Mouse (Mus musculus): ENCODE measurements around the gene Ppih.

Ppih gene

DNA sequence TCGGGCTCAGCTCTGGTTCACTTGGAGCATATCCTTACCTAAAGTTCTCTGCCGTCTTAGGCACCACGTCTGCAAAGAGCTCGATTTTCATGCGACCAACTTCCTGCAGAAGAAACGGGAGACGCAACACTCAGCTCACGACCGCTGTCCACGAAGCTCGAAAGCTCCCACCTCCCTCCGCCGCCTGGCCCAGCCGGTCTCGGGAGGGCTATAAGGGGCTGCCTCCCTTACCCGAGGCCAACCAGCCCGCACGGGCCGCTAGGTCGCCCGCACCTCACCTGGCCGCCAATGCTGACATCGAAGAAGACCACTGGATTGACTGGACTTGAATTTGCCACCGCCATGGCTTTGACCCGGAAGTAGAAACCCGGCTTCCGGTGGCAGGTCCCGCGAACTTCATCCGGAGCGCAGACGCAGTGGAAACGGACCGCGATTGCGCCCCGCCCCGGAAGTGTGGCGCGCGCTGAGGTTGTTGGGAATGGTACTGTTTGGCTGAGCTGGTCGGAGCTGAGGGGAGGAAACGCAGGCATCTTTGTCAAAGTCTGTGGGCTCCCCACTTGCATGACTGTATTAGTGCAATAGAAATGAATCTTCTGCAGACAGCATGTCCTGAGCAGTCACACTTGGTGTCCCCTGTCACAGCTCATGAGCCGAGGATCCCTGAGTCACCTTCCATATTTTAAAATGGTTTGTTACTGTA lies at the start of gene Ppih:
Ppih (minus strand) TSS at position 416 of the 700 bp plus-strand sequence.
- DNase-seq = peak; percentile 97

DNA sequence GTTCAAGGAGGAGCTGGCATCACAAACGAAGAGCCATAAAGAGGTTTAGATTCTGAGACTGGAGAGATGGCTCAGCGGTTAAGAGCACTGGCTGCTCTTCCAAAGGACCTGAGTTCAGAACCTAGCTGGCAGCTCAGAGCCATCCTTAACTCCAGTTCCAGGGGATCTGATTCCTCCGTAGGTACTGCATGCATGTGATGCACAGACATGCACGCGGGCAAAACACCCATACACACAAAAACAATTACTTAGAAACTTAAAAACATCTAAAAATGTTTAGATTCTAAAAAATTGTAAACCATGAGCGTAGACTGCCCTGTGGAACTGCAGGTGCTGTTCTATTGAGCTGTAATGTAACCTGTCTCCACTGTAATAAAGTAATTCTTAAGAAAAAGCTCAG lies 49.1 kb upstream of the Ppih start:
- DNase-seq = no peak

DNA sequence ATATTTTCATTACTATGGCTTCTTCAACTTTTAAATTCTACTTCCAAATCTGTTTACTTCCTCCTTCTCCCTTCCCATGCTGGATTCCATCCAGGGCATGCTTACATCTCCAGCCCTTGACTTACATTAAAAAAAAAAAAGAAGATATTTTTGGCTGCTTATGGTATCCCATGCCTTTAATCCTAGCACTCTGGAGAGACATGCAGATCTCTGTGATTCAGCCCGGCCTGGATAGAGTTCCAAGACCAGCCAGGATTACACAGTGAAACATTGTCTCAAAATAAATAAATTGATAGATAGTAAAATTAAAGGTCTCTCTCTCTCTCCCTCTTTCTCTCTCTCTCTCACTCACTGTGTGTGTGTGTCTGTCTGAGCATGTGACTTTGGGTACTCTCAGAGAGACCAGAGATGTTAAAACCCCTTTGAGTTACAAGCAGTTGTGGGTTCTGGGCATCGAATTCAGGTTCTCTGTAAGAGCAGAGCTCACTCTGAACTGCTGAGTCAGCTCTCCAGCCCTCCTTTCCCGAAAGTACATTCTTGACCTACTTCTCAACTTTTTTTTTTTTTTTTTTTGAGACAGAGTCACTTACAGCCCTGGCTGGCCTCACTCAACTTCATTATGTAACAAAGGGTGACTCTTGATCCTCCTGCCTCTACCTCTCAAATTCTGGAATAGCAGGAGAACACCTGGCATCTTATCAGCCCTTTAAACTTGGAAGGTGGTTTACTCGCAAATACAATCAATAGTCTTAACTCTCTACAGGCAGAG lies 46.6 kb upstream of the Ppih start:
- peak; percentile 12 for DNase-seq

DNA sequence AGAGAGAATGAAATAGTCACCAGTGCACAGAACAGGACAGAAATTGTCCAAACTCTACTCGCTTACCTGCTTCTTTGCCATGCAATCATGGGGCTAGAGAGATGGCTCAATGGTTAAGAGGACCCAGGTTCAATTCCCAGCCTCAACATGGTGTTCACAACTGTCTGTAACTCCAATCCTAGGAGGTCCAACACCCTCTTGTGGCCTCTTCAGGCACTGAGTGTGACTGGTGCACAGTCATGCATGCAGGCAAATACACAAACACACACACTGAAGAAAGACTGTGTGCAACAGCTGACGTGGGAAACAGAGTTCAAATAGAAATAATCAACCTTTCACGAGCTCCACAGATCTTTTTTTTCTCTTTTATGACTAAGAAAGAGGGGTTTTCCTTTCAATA lies 41.9 kb upstream of the Ppih start:
- DNase-seq = no peak

GRCm38 (mm10) chr4:119359196-119359971 lies 39.0 kb upstream of the Ppih start:
- DNase-seq = no peak

DNA sequence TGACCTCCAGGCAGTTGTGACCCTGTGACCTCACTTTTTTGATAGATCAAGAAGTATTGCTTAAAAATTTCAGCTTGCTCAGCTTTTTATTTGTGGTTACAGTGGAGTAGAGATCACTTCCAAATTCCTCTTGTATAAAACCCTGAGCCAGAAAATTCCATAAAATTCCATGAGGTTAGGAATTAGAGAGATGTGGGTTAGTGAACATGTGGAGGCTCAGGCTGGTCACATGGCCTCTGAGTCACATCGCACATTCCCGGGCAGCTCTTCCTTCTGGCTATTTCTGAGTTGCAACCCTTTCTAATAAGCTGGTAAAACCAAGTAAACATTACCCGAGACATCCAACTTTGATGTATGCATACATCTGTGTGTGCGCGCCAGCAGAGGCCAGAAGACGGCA lies 25.2 kb upstream of the Ppih start:
- no peak for DNase-seq

DNA sequence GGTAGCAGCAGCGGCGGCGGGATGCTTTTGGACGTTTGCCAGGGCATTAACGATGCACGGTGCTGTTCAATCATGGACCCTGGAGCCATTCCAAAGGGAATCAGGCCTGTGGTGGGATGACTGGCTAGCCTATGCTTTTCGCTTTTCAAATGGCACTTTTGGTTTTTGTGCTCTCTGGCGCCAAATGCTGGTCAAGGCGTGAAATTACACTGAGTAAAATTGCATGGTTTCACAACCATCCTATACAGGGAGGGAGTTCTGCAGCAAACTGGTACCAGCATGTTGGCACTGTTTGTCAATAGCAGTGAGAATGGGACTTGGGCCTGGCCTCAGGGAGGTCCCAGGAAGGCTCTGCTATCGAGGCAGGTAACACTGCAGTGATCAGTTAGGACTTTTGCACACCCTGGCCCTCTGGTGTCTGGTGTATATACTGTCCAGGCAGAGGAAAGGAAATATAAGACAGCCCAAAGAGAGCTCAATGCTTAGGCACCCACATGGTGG lies 18.6 kb upstream of the Ppih start:
- peak; percentile 33 for DNase-seq

DNA sequence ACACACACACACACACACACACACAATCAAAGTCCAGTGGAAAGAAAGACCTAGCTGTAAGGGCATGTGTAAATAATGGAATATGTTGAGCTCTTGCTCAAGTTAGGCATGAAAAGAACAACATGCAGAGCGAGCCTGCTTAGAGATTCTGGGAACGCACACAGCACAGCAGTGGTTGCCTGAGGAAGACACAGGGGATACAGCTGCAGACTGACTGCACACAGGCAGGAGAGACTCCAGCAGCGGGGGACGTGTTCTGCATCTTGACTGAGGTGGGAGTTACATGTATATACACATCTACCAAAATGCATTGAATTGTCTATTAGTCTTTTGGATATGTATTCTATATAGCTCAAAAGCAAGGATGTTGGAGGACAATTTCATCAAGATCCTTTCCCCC lies 18.1 kb upstream of the Ppih start:
- DNase-seq = peak; percentile 2

- DNase-seq = no peak
These were observed 13.1 kb upstream of the Ppih start for GRCm38 (mm10) chr4:119333487-119333886.

GRCm38 (mm10) chr4:119320896-119321550 lies 677 bp upstream of the Ppih start:
- no peak for DNase-seq

DNA sequence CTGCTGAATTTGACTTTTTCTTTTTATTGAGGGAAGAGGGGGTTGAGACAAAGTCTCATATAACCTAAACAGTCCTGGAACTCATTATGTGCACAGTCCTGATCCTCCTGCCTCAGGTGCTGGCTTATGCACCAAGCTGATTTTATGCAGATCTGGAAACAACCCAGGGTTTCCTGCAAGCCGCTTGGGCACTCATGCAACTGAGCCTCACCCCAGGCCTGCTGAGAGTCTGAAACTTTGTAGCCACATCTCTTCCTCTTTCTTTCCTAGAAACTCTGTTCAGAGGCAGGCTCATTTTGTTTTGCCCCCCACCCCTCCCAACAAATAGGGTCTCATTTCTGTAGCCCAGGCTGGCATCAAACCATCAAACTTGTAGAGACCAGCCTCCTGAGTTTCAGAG lies 6.6 kb downstream of the Ppih start:
- no peak for DNase-seq

DNA sequence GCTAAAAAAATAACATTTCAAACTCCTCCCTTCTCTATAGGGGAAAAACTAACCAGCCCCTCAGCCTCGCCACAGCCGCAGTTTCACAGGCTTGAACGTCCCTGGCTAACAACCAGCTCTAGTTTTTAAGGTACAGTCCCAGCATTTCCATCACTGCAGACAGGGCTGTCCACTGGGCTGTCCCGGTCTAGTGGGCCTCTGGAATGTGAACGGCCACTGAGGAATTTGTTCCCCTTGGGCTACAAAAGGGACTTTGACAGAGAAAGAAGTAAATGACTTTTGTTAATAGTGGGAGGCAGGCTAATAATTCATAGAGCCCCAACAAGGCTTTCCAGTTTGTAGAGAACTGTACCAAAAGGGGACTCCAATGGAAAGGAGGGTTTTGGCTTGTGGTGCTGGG lies 14.9 kb downstream of the Ppih start:
- peak; percentile 85 for DNase-seq

DNA sequence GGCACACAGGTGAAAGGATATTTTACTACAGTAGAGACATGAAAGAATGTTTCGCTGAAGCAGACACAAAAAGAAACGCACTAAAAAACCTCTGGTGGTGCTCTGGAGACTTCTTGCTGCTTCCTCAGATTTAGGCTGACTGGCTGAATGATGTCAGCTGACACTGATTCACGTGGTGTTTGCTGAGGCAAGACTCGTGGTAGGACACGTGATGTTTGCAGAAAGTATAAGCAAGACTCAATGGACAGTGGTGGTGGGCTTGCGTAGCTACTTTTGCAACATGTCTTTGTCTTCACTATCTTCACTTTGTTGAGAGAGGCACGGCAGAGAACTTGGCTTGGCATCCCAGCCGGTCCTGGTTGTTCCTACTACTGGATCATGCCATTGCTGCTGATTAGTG lies 17.1 kb downstream of the Ppih start:
- no peak for DNase-seq

- DNase-seq = no peak
These were observed 18.6 kb downstream of the Ppih start for GRCm38 (mm10) chr4:119301777-119302176.

GRCm38 (mm10) chr4:119300761-119301160 lies 19.6 kb downstream of the Ppih start:
- DNase-seq = no peak

DNA sequence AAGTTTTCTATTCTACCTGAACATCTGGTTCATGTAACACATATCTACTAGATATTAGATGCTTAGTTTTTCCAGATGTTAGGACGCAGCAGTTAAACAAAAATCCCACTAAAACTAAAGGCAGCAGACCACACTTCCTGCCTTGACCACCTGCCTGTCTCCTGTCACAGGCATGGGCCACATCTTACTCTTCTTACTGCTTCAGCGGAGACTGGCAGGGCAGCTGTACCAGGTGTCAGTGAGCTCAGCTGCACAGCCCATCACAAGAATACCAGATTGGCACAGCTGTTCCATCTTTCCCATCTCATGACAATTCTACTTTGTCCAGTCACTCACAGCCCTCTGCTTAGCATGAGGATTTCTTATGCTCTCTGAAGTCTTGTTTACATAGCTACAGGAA lies 23.0 kb downstream of the Ppih start:
- DNase-seq = no peak

- no peak for DNase-seq
These were observed 25.3 kb downstream of the Ppih start for GRCm38 (mm10) chr4:119295134-119295453.

DNA sequence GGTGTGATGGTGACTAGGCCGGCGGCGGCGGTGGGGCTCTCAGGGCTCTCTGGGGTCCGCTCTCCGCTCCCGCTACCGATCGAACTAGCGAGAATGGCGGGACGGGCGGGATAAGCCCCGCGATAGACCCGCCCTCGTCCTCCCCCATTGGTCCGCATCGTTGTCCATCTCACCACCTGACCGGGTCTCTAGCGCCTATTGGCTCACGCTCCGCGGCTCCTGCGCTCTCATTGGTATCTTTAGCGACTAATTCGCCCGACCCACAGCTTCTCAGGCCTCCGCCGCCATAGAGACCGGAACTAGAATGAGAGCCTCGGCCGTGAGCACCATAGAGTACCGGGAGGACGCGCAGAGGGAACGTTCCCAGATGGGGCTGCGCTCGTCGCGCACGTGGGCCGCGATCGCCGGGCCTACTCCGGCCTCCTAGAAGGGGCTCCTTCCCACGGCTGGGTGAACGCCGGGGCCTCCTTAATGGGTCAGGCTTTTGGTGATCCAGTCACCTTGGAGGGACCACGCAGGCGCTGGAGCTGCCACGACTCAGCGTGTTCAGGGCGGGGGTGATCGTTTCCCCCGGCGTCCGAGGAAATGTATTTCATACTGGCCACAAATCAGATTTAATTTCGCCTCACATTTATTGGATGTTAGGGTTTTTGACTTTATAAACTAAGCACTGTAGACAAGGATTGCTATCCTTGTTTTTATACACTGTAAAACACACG lies 25.8 kb downstream of the Ppih start, which contains the start of gene Ybx1:
Ybx1 (minus strand) TSS at position 190 of the 719 bp plus-strand sequence.
- DNase-seq = peak; percentile 99

DNA sequence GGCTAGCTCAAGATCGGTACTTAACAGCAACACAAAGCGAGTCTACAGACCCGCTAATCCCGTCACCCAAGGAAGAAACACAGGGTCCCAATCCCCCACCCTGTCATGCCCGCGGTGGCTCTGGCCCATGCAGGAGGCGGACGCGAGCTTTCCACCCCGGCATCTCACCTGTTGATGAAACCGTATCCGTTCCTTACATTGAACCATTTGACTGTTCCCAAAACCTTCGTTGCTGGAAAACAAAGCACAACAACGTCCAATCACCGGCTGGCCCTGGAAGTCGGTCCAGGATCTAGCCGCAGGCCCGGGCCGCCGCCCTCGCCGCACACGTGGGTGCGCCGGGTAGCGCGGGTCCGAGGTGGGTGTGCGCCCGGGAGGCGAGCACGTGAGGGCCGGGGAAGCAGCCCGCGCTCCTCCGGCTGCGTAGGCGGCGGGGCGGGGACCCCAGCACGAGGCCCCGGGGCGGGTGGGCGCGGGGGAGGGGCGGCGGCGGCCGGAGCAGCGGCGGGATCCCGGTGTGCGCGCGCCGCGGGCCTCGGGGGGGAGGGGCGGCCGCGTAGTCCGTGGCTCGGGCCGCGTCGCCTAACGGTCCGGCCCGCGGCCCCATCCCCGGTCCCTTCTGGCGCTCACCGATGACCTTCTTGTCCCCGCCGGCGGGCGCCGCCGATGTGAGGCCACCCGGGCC lies 26.6 kb downstream of the Ppih start:
- peak; percentile 43 for DNase-seq

GRCm38 (mm10) chr4:119292771-119293573 lies 27.4 kb downstream of the Ppih start:
- peak; percentile 68 for DNase-seq

DNA sequence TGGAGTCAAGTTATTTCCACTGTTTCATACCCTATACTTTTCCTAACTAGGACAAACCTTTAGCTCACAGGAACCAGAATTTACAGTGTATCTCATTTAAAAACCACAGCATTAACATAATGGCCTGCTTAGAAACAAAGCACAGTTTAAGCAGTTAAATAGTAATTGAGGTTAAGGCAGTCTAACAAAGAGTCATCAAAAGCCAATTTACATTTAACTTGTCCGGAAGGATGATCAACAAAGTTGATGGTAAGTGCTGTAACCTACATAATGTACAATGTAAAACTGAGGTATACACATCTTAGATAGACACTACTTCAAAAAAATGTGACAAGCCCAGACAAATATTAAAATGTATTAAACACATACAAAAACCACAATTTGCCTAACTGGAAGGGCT lies 28.4 kb downstream of the Ppih start:
- DNase-seq = no peak
